Mouse (Mus musculus): Measurements from ENCODE around the gene Sestd1. TPM values are rescaled to one million over a fixed set of nuclear protein-coding genes. Genes with fewer than 3 reads are reported as not detected.

Gene Sestd1
- polyA plus RNA-seq, 1 experiment from 2014 or later, result 9.7 TPM

Other genes starting within 250 kb of the Sestd1 start
- 140 and 175 TPM in 2 replicates for gene Ccdc141, start 110.0 kb downstream of the Sestd1 start, polyA plus RNA-seq (2015; fragmentation: Nextera tagmentation; extraction: Ambion mirVana)